Mouse (Mus musculus) ovary, postnatal 10 days (tissue): ENCODE data around the gene Pomt1.
"Not testable (repeated sequence)": the region's sequence is repeated elsewhere in the genome, so short reads cannot be mapped to it uniquely, and the experiment has no call there.

Experiments
- DNase-seq: peaks from one replicate; pipeline ENCODE4 v3.0.0; 2022; ENCODE audit warnings: low spot score

Pomt1 gene

DNA sequence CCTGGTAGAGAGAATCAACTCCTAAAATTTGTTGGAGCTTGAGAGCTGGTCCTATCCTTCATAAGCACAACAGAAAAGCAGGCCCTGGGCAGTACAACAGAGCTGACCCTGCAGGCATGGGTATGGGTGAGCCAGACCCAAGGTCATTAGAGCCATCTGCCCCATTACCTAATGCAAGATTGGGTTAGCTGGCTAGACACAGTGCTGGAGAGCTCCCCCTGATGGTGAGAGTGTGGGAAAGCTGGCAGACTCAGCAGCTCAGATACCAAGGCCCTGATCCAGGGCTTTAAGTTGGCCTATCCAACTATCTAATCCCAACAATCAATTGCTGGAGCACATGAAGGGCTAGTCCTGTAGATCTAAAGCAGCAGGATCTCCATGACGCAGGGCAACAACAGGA lies 46.3 kb downstream of the Pomt1 start:
- DNase-seq = peak; percentile 19

DNA sequence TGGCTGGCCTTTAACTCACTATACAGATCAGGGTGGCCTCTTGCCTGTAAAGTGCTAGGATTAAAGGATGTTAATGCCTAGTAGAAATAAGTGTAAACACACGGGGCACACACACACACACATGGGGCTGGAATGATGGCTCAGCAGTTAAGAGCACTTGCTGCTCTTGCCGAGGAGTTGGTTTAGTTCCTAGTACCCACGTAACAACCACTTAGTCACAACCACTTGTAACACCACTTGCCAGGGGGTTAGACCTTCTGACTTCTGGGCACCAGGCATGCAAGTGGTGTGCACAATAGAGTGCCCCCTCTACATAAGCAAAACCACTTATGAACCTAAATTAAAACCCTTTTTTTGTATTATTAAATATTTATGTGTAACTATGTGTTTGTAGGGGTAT lies 47.6 kb downstream of the Pomt1 start:
- no peak for DNase-seq

GRCm38 (mm10) chr2:32287334-32287840 lies 51.0 kb downstream of the Pomt1 start, which contains the start of gene Golga2:
Gene Golga2, plus strand, starts transcription at chr2:32287384.
- DNase-seq = no peak

GRCm38 (mm10) chr2:32287923-32288367 lies 51.6 kb downstream of the Pomt1 start, which contains the start of gene Swi5:
Gene Swi5, minus strand, starts transcription at chr2:32288075.
- peak; percentile 87 for DNase-seq

GRCm38 (mm10) chr2:32288371-32288931 lies 52.1 kb downstream of the Pomt1 start:
- peak; percentile 21 for DNase-seq

GRCm38 (mm10) chr2:32289578-32289977 lies 53.2 kb downstream of the Pomt1 start:
- no peak for DNase-seq

GRCm38 (mm10) chr2:32294348-32294747 lies 58.0 kb downstream of the Pomt1 start:
- DNase-seq = no peak

DNA sequence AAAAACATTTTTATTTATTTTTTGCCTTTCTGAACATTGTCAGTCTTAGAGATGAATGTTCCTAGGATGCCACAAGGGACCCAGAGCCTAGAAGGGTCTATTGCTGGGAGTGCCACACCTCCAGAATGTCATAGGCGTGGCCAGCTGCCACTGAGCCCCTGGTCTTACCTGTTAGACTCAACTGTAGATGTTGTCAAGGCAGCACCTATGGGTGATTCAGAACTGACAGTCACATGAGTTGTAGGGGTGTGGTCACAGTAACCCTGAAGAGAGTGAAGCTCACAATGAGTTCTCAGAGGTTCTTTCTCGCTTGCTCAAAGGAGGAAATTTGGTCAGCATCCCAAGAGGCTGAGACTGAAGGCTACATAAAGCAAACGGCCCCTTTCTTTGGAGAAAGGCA lies 58.9 kb downstream of the Pomt1 start:
- no peak for DNase-seq

DNA sequence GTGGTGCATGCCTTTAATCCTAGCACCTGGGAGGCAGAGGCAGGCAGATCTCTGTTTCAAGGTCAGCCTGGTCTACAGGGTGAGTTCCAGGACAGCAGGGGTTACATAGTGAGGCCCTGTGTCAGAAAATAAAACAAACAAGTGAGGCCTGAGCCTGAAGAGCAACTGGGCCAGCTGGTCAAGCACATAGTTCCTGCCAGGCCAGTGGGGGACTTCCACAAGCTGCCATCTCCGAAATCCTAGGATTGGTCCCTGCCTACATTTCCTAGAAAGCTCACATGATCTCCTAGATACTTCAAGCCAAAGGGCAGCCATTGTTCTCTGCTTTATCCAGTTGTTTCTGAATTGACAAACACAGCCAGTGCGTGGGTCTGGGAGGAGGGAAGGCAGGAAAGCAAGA lies 59.5 kb downstream of the Pomt1 start:
- DNase-seq = not testable (repeated sequence)

- no peak for DNase-seq
These were observed 63.1 kb downstream of the Pomt1 start for GRCm38 (mm10) chr2:32299469-32299868.

- DNase-seq = no peak
These were observed 66.6 kb downstream of the Pomt1 start for GRCm38 (mm10) chr2:32302952-32303351.

GRCm38 (mm10) chr2:32304145-32304832 lies 67.9 kb downstream of the Pomt1 start:
- no peak for DNase-seq
